16 mouse cellular contexts compared by ENCODE assay signal in genomic region chr6:143103981-143104680, GRCm38 (mm10). TPM values are rescaled to one million over a fixed set of nuclear protein-coding genes. Genes with fewer than 3 reads are reported as not detected.
DNase-seq lines count a peak whose midpoint lies in the region; ATAC-seq and TF ChIP-seq lines count a peak whose summit lies in the region.
"Had no signal": no experiment of that assay in that cellular context is flagged by ENCODE, and none has a peak within 500 bp of the region (broad histone marks: within the 10 kb centered on the region; RNA-seq: fewer than 3 reads in every experiment).

No protein-coding gene starts in this region.

- no peaks in the 10 kb centered on the region for H3K36me3 ChIP-seq in heart, adult 2 months (ENCODE audit: control insufficient read depth, insufficient read depth, low read length)
- no peaks in the 10 kb centered on the region for H3K36me3 ChIP-seq in midbrain, postnatal 0 days (ENCODE audit: insufficient read depth, low read length)
- no peaks in the 10 kb centered on the region for H3K36me3 ChIP-seq in midbrain, embryonic 13.5 days
- no peaks in the 10 kb centered on the region for H3K36me3 ChIP-seq in ES-E14 (ENCODE audit: control insufficient read depth, insufficient read depth, low read length, poor library complexity, severe bottlenecking)
- no peaks in the 10 kb centered on the region for H3K36me3 ChIP-seq in liver, postnatal 0 days (replicated peaks; ENCODE audit: insufficient read depth, low read length)
- H3K36me3 ChIP-seq: embryonic facial prominence, embryonic 13.5 days; limb, embryonic 13.5 days had no signal

- no peak for DNase-seq in heart, adult 2 months
- DNase-seq in heart, adult 11 months: no peak
- no peak for DNase-seq in midbrain, postnatal 0 days (ENCODE audit: low spot score)
- peak; percentile 74 for DNase-seq in ES-E14 (ENCODE audit: low read depth, low spot score)
- DNase-seq in liver, postnatal 0 days: peak; percentile 27
- no peak for DNase-seq in neural tube, embryonic 10.5 days (ENCODE audit: extremely low spot score, low spot score)
- DNase-seq in frontal cortex, postnatal 36 days (ENCODE audit: low spot score in 2 of 2): no peak
- DNase-seq: cerebellum, postnatal 36 days; kidney, postnatal 14 days; lung, postnatal 14 days; right cerebral cortex, postnatal 14 days had no signal

- H3K9ac ChIP-seq in heart, adult 2 months (ENCODE audit: low read depth, low read length): no peak overlapping the region
- no peak overlapping the region for H3K9ac ChIP-seq in midbrain, postnatal 0 days (replicated peaks; ENCODE audit: low read length, poor library complexity, severe bottlenecking)
- no peak overlapping the region for H3K9ac ChIP-seq in midbrain, embryonic 13.5 days (replicated peaks)
- H3K9ac ChIP-seq in ES-E14 (ENCODE audit: insufficient read depth, low read depth, low read length, poor library complexity, severe bottlenecking): no peak overlapping the region
- H3K9ac ChIP-seq in liver, postnatal 0 days (replicated peaks): no peak overlapping the region
- H3K9ac ChIP-seq: embryonic facial prominence, embryonic 13.5 days; limb, embryonic 13.5 days had no signal

- no peak for TF ChIP-seq EP300 in heart, adult 2 months (IDR thresholded peaks at IDR 0.05; ENCODE audit: insufficient read depth, low read depth, low read length)
- TF ChIP-seq EP300 in liver, postnatal 0 days (IDR thresholded peaks at IDR 0.05; ENCODE audit: low read depth): no peak

- intact Hi-C loops in heart, adult 2 months (cut with DNase I): no loop called here

- H3K27ac ChIP-seq in heart, adult 2 months: no peak overlapping the region
- no peak overlapping the region for H3K27ac ChIP-seq in midbrain, postnatal 0 days (ENCODE audit: low read depth, low read length)
- H3K27ac ChIP-seq in midbrain, embryonic 13.5 days: no peak overlapping the region
- H3K27ac ChIP-seq in ES-E14 (ENCODE audit: insufficient read depth, low read depth, low read length, poor library complexity, severe bottlenecking): no peak overlapping the region
- H3K27ac ChIP-seq in liver, postnatal 0 days (ENCODE audit: low read depth): no peak overlapping the region
- H3K27ac ChIP-seq: embryonic facial prominence, embryonic 13.5 days; limb, embryonic 13.5 days had no signal

- no peak overlapping the region for H3K4me3 ChIP-seq in heart, adult 2 months
- no peak overlapping the region for H3K4me3 ChIP-seq in midbrain, postnatal 0 days (ENCODE audit: low read depth, low read length)
- no peak overlapping the region for H3K4me3 ChIP-seq in midbrain, embryonic 13.5 days (replicated peaks)
- no peak overlapping the region for H3K4me3 ChIP-seq in ES-E14 (ENCODE audit: insufficient read depth in 1 of 2, low read depth in 1 of 2, low read length in 2 of 2, poor library complexity in 1 of 2, severe bottlenecking in 1 of 2)
- H3K4me3 ChIP-seq in liver, postnatal 0 days (ENCODE audit: low read depth, low read length): no peak overlapping the region
- H3K4me3 ChIP-seq: embryonic facial prominence, embryonic 13.5 days; limb, embryonic 13.5 days had no signal

- no peaks in the 10 kb centered on the region for H3K27me3 ChIP-seq in heart, adult 2 months (ENCODE audit: control insufficient read depth, insufficient read depth, low read length)
- no peaks in the 10 kb centered on the region for H3K27me3 ChIP-seq in midbrain, postnatal 0 days (ENCODE audit: insufficient read depth, low read length)
- peaks cover 6% of the 10 kb centered on the region; the same call in 1 of the 2 replicates for H3K27me3 ChIP-seq in midbrain, embryonic 13.5 days
- no peaks in the 10 kb centered on the region for H3K27me3 ChIP-seq in liver, postnatal 0 days (ENCODE audit: insufficient read depth, low read length)
- H3K27me3 ChIP-seq: embryonic facial prominence, embryonic 13.5 days had no signal

- no peaks in the 10 kb centered on the region for H3K4me1 ChIP-seq in heart, adult 2 months (ENCODE audit: control insufficient read depth, insufficient read depth, low read length)
- H3K4me1 ChIP-seq in midbrain, postnatal 0 days (ENCODE audit: insufficient read depth, low read length): no peaks in the 10 kb centered on the region
- H3K4me1 ChIP-seq in midbrain, embryonic 13.5 days (replicated peaks): no peaks in the 10 kb centered on the region; the same call in 1 of the 2 replicates
- peaks cover 6 to 19% of the 10 kb centered on the region in 2 experiments for H3K4me1 ChIP-seq in ES-E14 (ENCODE audit: control insufficient read depth in 2 of 2, insufficient read depth in 2 of 2, low read length in 2 of 2, poor library complexity in 1 of 2)
- 0 out of 2 replicates have a peak, but pooled peaks cover 4% of the 10 kb centered on the region for H3K4me1 ChIP-seq in liver, postnatal 0 days (ENCODE audit: insufficient read depth)
- H3K4me1 ChIP-seq: limb, embryonic 13.5 days had no signal

- no peaks in the 10 kb centered on the region for H3K9me3 ChIP-seq in midbrain, postnatal 0 days (ENCODE audit: low read length)
- no peaks in the 10 kb centered on the region for H3K9me3 ChIP-seq in midbrain, embryonic 13.5 days
- H3K9me3 ChIP-seq in ES-E14 (ENCODE audit: control insufficient read depth, insufficient read depth, low read depth, low read length): no peaks in the 10 kb centered on the region
- no peaks in the 10 kb centered on the region for H3K9me3 ChIP-seq in liver, postnatal 0 days (ENCODE audit: low read length)
- H3K9me3 ChIP-seq: embryonic facial prominence, embryonic 13.5 days; limb, embryonic 13.5 days had no signal

- no peak overlapping the region for H3K4me2 ChIP-seq in midbrain, postnatal 0 days (ENCODE audit: low read depth, low read length, poor library complexity, severe bottlenecking)
- H3K4me2 ChIP-seq in midbrain, embryonic 13.5 days (replicated peaks): no peak overlapping the region
- no peak overlapping the region for H3K4me2 ChIP-seq in liver, postnatal 0 days (ENCODE audit: low read depth, low read length)
- H3K4me2 ChIP-seq: embryonic facial prominence, embryonic 13.5 days; limb, embryonic 13.5 days had no signal

- no peak for TF ChIP-seq POLR2A in heart, adult 2 months (IDR thresholded peaks at IDR 0.05; ENCODE audit: insufficient read depth, low read depth, low read length)

- H3K79me2 ChIP-seq in heart, adult 2 months (replicated peaks; ENCODE audit: control insufficient read depth, insufficient read depth, low read length): no peaks in the 10 kb centered on the region

- in situ Hi-C loops in ES-E14 (cut with MboI; ENCODE audit: low sequenced_read_pairs in 2 of 2, unreplicated experiment in 2 of 2): no loop called here

- peak; percentile 32 for TF ChIP-seq CTCF in heart, adult 2 months (IDR thresholded peaks at IDR 0.05)
- peak; percentile 34 for TF ChIP-seq CTCF in midbrain, postnatal 0 days (IDR thresholded peaks at IDR 0.05)
- peak; percentile 58 for TF ChIP-seq CTCF in liver, postnatal 0 days (IDR thresholded peaks at IDR 0.05; ENCODE audit: low read depth)

- WGBS in heart, adult 2 months: 62% methylated on average over 7 of the region's 7 CpGs
- WGBS in midbrain, postnatal 0 days: 69% methylated on average over 7 of the region's 7 CpGs
- WGBS in midbrain, embryonic 13.5 days: 71% methylated on average over 7 of the region's 7 CpGs
- WGBS in liver, postnatal 0 days (ENCODE audit: insufficient replicate concordance): 63% methylated on average over 7 of the region's 7 CpGs

- ATAC-seq in midbrain, postnatal 0 days (ENCODE audit: low FRiP score): no peak
- ATAC-seq in midbrain, embryonic 13.5 days: no peak
- no peak for ATAC-seq in liver, postnatal 0 days
- ATAC-seq: forebrain, embryonic 16.5 days; midbrain, embryonic 16.5 days had no signal

TF ChIP-seq in ES-E14, 5 proteins besides CTCF, POLR2A, EP300 and RAD21:
- peak; percentile 35; the same call in 1 of the 2 replicates for TF ChIP-seq ZC3H11A (IDR thresholded peaks at IDR 0.05; ENCODE audit: borderline replicate concordance, low read depth, low read length)
- TF ChIP-seq ZNF384 (IDR thresholded peaks at IDR 0.05; ENCODE audit: low read depth, low read length): no peak
TF ChIP-seq in ES-E14: peak in this region for 1.

RNA-seq across cellular contexts. Expression of gene C2cd5, which starts 4.2 kb away (rescaled TPM):
- 10 to 100 TPM in 1 of 2 experiments, 1 to 10 TPM in 1; 9.9 to 10.7 TPM for total RNA-seq in heart, adult 2 months (2021)
- polyA plus RNA-seq in heart, adult 2 months (2012; rRNA removed): 8.6 and 12.0 TPM in 2 replicates
- total RNA-seq in midbrain, postnatal 0 days (2014; rRNA removed): 41.4 and 44.1 TPM in 2 replicates
- 20.1 and 22.9 TPM in 2 replicates for polyA plus RNA-seq in midbrain, postnatal 0 days (2015; fragmentation: Nextera tagmentation; extraction: Ambion mirVana)
- polyA plus RNA-seq in midbrain, embryonic 13.5 days (2015; fragmentation: Nextera tagmentation; extraction: Ambion mirVana): 45.0 and 49.5 TPM in 2 replicates
- 26.5 and 36.7 TPM in 2 replicates for total RNA-seq in ES-E14 (2012; rRNA removed)
- polyA plus RNA-seq in liver, postnatal 0 days (2015; fragmentation: Nextera tagmentation; extraction: Ambion mirVana): 7.2 and 7.9 TPM in 2 replicates

Comparison
In these comparisons a context has a peak if more than half of its experiments do, and no peak if none do; other contexts are left out.
1. DNase-seq: peak in ES-E14 (single experiment) and liver, postnatal 0 days (single experiment); none in heart, adult 2 months (0 of 2), heart, adult 11 months (single experiment), midbrain, postnatal 0 days (single experiment), neural tube, embryonic 10.5 days (single experiment) and frontal cortex, postnatal 36 days (0 of 2).
2. Peak in every context shown above with its lines, with median percentiles within 50 percentile points of each other: CTCF ChIP-seq.